Mouse (Mus musculus) activated CD4-positive, CD25-positive, alpha-beta regulatory T cell, adult 4 months (primary cell): ENCODE measurements around the gene Gsta1. TPM values are rescaled to one million over a fixed set of nuclear protein-coding genes. Genes with fewer than 3 reads are reported as not detected.
"Not testable (repeated sequence)": the region's sequence is repeated elsewhere in the genome, so short reads cannot be mapped to it uniquely, and the experiment has no call there.

Experiments
- ATAC-seq: one replicate; pipeline ENCODE4 v1.8.0; 2017
- polyA plus RNA-seq, 2 experiments: library from polyadenylated mRNA; unstranded; fragments of 100-300 nt; shearing (Covaris generic); gene quantifications; one replicate each; pipeline ENCODE4 v1.2.1; 2017

Gsta1 gene
- polyA plus RNA-seq = not detected

DNA sequence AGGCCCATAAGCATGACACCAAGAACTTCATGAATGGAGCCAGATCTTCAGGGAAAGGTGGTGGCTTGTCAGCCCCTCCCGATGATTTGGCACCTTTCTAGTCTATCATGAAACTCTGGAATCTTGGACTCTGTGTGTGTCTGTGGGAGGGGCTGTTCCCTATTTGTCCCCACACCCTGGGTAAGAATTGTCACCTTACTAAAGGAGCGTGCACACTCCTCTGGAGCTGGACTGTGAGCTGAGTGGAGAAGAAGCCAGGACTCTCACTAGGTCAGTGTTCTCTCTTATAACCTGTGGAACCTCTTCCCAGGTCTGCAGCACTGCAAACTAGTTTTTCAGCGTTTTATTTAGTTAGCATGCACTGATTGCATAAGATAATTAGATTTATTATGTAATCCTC lies at the start of gene Gsta1:
Gene Gsta1 (plus strand): TSS at position 196 of the 400 bp plus-strand sequence.
- ATAC-seq = not testable (repeated sequence)

DNA sequence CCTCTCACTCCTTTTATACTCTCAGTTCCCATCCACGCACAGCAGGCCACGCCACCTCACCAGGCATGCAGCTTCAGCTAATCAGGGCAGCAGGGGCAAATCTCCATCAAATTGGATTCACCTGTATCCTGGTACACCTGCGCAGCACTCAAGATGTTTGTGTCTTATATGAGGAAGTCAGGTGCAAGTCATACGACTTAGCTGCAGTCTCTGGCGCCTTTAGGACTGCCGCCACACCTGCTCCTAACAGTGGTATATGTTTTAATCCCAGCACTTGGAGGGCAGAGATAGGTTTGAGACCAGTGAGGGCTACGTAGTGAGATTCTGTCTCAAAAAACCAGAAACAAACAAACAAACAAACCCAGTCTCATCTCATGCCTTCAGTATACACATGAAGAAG lies 48.0 kb upstream of the Gsta1 start, which contains the start of gene Gsta4:
Gene Gsta4 (plus strand): TSS at position 301 of the 400 bp plus-strand sequence.
- ATAC-seq = not testable (repeated sequence)

GRCm38 (mm10) chr9:78185686-78186085 lies 44.8 kb upstream of the Gsta1 start:
- no peak for ATAC-seq

- ATAC-seq = no peak
These were observed 41.5 kb upstream of the Gsta1 start for GRCm38 (mm10) chr9:78188910-78189309.

GRCm38 (mm10) chr9:78190651-78191634 lies 39.5 kb upstream of the Gsta1 start:
- ATAC-seq = no peak

- ATAC-seq = peak; percentile 81
These were observed 38.7 kb upstream of the Gsta1 start for GRCm38 (mm10) chr9:78191736-78192135.

DNA sequence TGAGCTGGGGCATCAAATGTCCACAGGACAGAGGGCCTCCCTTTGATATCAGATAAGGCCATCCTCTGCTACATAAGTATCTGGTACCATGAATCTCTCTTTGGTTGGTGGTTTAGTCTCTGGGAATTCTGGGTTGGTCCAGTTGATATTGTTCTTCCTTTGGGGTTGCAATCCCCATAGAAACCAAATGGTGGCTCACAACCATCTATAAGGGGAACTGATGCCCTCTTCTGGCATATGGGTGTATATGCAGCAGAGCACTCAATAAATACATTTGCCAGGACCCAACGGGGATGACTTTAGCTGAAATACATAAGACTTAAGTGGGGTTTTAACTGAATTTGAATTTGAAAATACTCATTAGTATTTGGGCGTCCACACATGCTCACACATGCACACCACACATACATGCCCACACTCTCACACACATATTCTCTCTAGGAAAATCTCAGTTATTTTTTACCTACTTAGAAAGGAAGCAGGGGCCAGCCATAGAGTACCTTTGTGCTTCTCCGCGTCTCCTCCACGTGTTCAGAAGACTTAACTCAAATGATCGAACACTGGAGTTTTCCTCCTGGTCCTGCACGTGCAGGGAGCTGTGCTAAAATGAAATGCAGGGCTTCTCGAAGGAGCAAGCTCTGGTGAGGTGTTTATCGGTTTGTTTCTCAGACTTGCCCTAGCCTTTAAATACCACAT lies 36.4 kb upstream of the Gsta1 start:
- peak; percentile 83 for ATAC-seq

GRCm38 (mm10) chr9:78195034-78195433 lies 35.4 kb upstream of the Gsta1 start:
- no peak for ATAC-seq

- ATAC-seq = no peak
These were observed 32.7 kb upstream of the Gsta1 start for GRCm38 (mm10) chr9:78197801-78198200.

- no peak for ATAC-seq
These were observed 26.3 kb upstream of the Gsta1 start for GRCm38 (mm10) chr9:78204194-78204593.

- no peak for ATAC-seq
These were observed 21.5 kb upstream of the Gsta1 start for GRCm38 (mm10) chr9:78208956-78209355.

DNA sequence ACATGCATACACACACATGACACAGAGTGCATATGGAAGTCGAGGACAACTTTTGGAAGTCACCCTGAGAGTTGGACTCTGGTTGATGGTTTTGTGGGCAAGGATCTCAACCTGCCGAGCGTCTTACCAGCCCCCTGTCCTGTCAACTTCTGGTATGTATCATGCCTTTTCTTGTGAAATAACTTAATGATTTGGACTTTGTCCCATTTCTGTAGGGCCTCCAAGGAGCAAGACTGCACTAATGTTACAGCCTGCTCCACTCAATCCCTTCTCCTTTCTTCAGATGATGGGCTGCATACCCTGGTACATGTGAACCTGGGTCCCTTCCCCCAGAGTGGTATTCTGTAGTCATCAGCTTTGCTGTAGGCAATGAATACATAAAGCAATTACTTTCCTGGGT lies 20.4 kb upstream of the Gsta1 start:
- no peak for ATAC-seq

DNA sequence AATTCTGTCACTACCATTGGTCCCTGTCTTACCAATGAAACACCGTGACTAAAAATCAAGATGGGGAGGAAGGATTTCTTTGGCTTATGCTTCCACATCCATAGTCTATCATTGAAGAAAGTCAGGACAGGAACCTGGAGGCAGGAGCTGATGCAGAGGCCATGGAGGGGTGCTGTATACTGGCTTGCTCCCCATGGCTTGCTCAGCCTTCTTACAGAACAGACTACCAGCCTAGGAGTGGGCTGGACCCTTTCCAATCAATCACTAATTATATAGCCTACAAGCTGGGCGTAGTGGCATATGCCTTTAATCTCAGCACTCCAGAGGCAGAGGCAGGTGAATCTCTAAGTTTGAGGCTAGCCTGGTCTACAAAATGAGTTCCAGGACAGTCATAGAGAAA lies 19.6 kb upstream of the Gsta1 start:
- no peak for ATAC-seq

- ATAC-seq = no peak
These were observed 18.9 kb upstream of the Gsta1 start for GRCm38 (mm10) chr9:78211521-78211920.

- ATAC-seq = no peak
These were observed 18.0 kb upstream of the Gsta1 start for GRCm38 (mm10) chr9:78212341-78213049.

DNA sequence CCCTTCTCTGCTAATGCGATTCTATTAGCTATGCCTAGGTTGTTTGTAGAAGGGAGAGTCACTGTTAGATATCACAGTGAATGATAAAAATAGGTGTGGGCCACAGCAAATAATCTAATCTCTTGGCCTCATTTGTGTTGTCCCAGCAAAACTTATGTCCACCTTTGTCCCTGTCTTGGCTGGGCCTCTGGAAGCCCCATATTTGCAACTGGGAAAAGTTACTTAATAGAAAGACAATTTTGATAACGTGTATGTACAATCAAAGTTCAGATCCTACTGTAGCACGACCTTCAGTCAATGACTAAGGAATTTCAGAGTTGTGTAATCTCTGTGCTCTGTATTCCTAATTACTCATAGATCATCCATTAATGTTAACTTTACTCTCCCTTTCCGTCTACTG lies 13.4 kb upstream of the Gsta1 start:
- ATAC-seq = no peak

GRCm38 (mm10) chr9:78222616-78223015 lies 7.8 kb upstream of the Gsta1 start:
- ATAC-seq = peak; percentile 71

GRCm38 (mm10) chr9:78223221-78223902 lies 7.1 kb upstream of the Gsta1 start:
- no peak for ATAC-seq

DNA sequence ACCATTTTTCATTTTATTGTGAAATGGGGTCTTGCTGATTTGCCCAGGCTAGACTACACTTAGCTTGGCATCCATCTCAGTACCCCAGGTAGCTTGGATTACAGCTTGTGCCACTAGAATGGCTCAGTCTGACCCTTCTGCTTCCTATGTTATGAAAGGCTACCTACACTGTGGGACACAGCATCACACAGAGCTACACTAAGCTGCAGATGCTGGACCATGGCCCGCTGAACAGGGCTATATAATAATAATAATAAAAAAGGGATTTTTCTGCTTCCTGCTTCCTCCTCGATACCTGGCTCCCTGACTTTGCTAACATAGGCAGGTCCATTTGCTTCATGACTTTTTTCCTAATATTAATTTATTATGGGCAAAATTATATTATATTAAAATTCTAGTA lies 6.0 kb upstream of the Gsta1 start:
- ATAC-seq = no peak

GRCm38 (mm10) chr9:78225304-78225703 lies 5.2 kb upstream of the Gsta1 start:
- ATAC-seq = no peak

DNA sequence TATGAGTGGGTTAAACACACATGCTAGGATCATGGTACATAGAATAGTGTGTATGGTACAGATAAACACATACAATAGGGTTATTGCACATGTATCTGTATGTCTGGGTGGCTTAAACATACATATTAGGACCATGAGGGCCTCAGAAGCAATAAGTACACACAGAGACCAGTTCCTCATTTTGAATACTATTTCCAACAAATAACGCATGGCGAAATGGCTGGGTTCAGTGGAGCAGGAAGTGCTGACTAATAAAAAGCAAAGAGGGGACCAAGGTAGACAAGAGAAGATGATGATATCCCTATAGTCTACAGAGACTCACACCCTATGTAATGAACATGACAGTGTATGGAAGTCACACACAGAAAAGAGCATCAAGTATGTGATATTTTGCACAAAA lies 2.3 kb upstream of the Gsta1 start:
- ATAC-seq = no peak

DNA sequence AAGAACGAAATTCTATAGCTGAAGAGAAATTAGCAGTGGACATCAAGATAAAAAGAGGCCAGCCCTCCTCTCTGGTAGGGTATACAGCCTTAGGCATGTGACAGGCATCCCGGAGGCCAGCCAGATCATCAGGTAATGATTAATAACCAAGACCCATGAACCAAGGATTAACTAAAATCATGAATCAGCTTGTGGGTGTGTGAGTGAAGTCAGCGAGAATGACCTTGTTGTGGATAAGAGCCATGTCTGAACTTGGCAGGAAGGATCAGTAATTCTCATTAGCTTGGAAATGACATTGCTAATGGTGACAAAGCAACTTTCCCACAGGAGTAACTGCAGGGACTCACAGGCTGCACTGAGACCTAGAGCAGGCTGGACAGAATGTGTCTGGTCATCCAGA lies 798 bp upstream of the Gsta1 start:
- ATAC-seq = not testable (repeated sequence)
